Mouse (Mus musculus) stomach, embryonic 16.5 days (tissue): ENCODE data around the gene Them7. TPM values are rescaled to one million over a fixed set of nuclear protein-coding genes. Genes with fewer than 3 reads are reported as not detected.

ENCODE experiments used
- ATAC-seq: fragments of 200-750 bp; cut with Nextera tagmentation; 2 replicates; pipeline ENCODE4 v1.8.0; 2017; ENCODE audit warnings: moderate number of reproducible peaks, moderate TSS enrichment; ENCODE audit not compliant: insufficient read depth, low FRiP score
- H3K27ac ChIP-seq: fragments of 300-500 bp; sonication (generic); 2 replicates; pipeline ENCODE4 v1.5.1; 2014; ENCODE audit warnings: low read length
- H3K27me3 ChIP-seq: fragments of 300-500 bp; sonication (generic); 2 replicates; pipeline ENCODE4 v1.6.1; 2014; ENCODE audit warnings: low read length, control low read depth, mixed read lengths; ENCODE audit not compliant: control insufficient read depth, insufficient read depth
- H3K36me3 ChIP-seq: fragments of 300-500 bp; sonication (generic); 2 replicates; pipeline ENCODE4 v1.6.1; 2014; ENCODE audit warnings: low read length; ENCODE audit not compliant: control insufficient read depth, insufficient read depth
- H3K4me1 ChIP-seq: fragments of 300-500 bp; sonication (generic); 2 replicates; pipeline ENCODE4 v1.6.1; 2014; ENCODE audit warnings: low read length, control low read depth, mixed read lengths; ENCODE audit not compliant: control insufficient read depth, insufficient read depth
- H3K4me2 ChIP-seq: fragments of 300-500 bp; sonication (generic); 2 replicates; pipeline ENCODE4 v1.6.1; 2014; ENCODE audit warnings: low read depth, low read length, mixed read lengths
- H3K4me3 ChIP-seq: fragments of 300-500 bp; sonication (generic); replicated peaks from 2 replicates; pipeline ENCODE4 v1.5.1; 2014; ENCODE audit warnings: mild to moderate bottlenecking, low read length
- H3K9ac ChIP-seq: fragments of 300-500 bp; sonication (generic); 2 replicates; pipeline ENCODE4 v1.6.1; 2014; ENCODE audit warnings: low read length
- H3K9me3 ChIP-seq: fragments of 300-500 bp; sonication (generic); replicated peaks from 2 replicates; pipeline ENCODE4 v1.6.1; 2016; ENCODE audit warnings: low read length, control low read depth; ENCODE audit not compliant: control insufficient read depth
- WGBS: fragments of 180-500 bp; shearing (Covaris S2); extraction: QIAGEN DNeasy Blood & Tissue Kit; methylation state at CpG from one replicate; pipeline ENCODE4 v1.1.7; 2014; 5-methylcytosine and 5-hydroxymethylcytosine counted together
- polyA plus RNA-seq: library from polyadenylated mRNA; unstranded; fragments of >200 nt; fragmentation: Nextera tagmentation; extraction: Ambion mirVana; gene quantifications from 2 replicates; pipeline ENCODE4 v1.2.1, GENCODE M21; 2015

Gene Them7
- polyA plus RNA-seq, 1 experiment from 2014 or later: 0.56 TPM

GRCm38 (mm10) chr2:105372156-105372555 lies 148.0 kb downstream of the Them7 start:
- Histone ChIP-seq H3K4me1 (no peaks in the 10 kb centered on the region), H3K4me2 (no peak overlapping the region), H3K4me3 (no peak overlapping the region), H3K9me3 (no peaks in the 10 kb centered on the region), H3K27ac (no peak overlapping the region), H3K36me3 (no peaks in the 10 kb centered on the region), H3K9ac (no peak overlapping the region), H3K27me3 (no peaks in the 10 kb centered on the region)
- 86% methylated on average over 6 of the region's 6 CpGs for WGBS
- no peak for ATAC-seq

- no peaks in the 10 kb centered on the region for H3K36me3 ChIP-seq
- no peaks in the 10 kb centered on the region for H3K4me1 ChIP-seq
- H3K9ac ChIP-seq: no peak overlapping the region
- peak; percentile 29; the same call in 1 of the 2 replicates for ATAC-seq
- 76% methylated on average over 5 of the region's 5 CpGs for WGBS
- H3K27me3 ChIP-seq: no peaks in the 10 kb centered on the region
- H3K4me2 ChIP-seq: no peak overlapping the region
- H3K27ac ChIP-seq: no peak overlapping the region
- H3K9me3 ChIP-seq: no peaks in the 10 kb centered on the region
- H3K4me3 ChIP-seq: no peak overlapping the region
Observed at GRCm38 (mm10) chr2:105372727-105373126, 148.6 kb downstream of the Them7 start.

- no peaks in the 10 kb centered on the region for H3K9me3 ChIP-seq
- no peak overlapping the region for H3K27ac ChIP-seq
- no peak overlapping the region for H3K9ac ChIP-seq
- H3K4me1 ChIP-seq: no peaks in the 10 kb centered on the region
- no peak overlapping the region for H3K4me2 ChIP-seq
- ATAC-seq: no peak
- WGBS: 87% methylated on average over 11 of the region's 11 CpGs
- H3K4me3 ChIP-seq: no peak overlapping the region
- no peaks in the 10 kb centered on the region for H3K27me3 ChIP-seq
- no peaks in the 10 kb centered on the region for H3K36me3 ChIP-seq
Observed at GRCm38 (mm10) chr2:105373658-105374057, 149.5 kb downstream of the Them7 start.

DNA sequence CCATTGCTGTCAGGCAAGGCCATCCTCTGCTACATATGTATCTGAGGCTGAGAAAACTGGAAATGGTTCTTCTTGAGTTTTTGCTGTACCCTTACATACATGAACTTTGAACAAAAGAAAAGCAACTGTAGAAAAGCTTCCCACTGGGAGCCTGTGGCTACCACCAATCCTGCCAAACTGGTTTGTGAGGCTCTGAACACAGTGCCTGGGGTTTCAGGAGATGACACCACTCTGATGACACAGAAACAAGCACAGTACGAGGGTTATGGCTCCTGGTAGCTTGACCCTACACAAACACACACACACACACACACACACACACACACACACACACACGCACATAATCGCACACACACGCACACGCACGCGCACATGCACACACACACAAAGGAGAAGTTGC lies 151.1 kb downstream of the Them7 start:
- no peak for ATAC-seq
- Histone ChIP-seq H3K4me1 (no peaks in the 10 kb centered on the region), H3K4me3 (no peak overlapping the region), H3K4me2 (no peak overlapping the region), H3K9ac (no peak overlapping the region), H3K27me3 (no peaks in the 10 kb centered on the region), H3K27ac (peak overlapping the region; percentile 10; the same call in 1 of the 2 replicates), H3K9me3 (no peaks in the 10 kb centered on the region), H3K36me3 (no peaks in the 10 kb centered on the region)
- WGBS: 79% methylated on average over 7 of the region's 7 CpGs

GRCm38 (mm10) chr2:105375705-105376104 lies 151.6 kb downstream of the Them7 start:
- Histone ChIP-seq H3K27me3 (no peaks in the 10 kb centered on the region), H3K27ac (no peak overlapping the region; the same call in 1 of the 2 replicates), H3K9ac (no peak overlapping the region), H3K4me1 (no peaks in the 10 kb centered on the region), H3K4me2 (no peak overlapping the region), H3K36me3 (no peaks in the 10 kb centered on the region), H3K4me3 (no peak overlapping the region), H3K9me3 (no peaks in the 10 kb centered on the region)
- no peak for ATAC-seq
- 65% methylated on average over 4 of the region's 4 CpGs for WGBS

GRCm38 (mm10) chr2:105379682-105380081 lies 155.6 kb downstream of the Them7 start:
- Histone ChIP-seq H3K27ac (0 out of 2 replicates have a peak overlapping the region, but pooled peaks have one; percentile 5), H3K4me3 (no peak overlapping the region), H3K4me2 (no peak overlapping the region), H3K4me1 (no peaks in the 10 kb centered on the region), H3K9me3 (no peaks in the 10 kb centered on the region), H3K9ac (no peak overlapping the region), H3K36me3 (no peaks in the 10 kb centered on the region), H3K27me3 (no peaks in the 10 kb centered on the region)
- ATAC-seq: no peak
- WGBS: 66% methylated on average over 1 of the region's 1 CpGs

DNA sequence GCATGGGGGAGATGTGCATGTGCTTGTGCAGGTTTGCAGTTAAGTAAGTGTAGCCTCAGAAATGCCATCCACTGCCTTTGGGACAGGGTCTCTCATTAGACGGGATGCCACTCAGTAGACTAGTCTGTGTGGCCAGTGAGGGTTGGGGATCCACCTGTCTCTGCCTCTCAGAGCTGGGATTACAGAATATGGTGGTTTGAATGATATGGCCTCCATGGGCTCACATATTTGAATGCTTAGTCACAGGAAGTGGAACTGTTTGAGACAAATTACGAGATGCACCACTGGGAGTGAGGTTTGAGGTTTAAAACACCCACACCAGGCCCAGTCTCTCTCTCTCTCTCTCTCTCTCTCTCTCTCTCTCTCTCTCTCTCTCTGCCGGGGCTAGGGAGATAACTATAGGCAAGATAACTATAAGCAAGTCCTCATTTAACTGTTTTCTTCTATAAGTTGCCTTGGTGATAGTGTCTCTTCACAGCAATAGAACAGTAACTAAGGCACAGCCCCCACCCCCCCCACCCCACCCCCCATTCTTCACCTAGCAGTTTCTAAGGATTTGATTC lies 156.7 kb downstream of the Them7 start:
- no peaks in the 10 kb centered on the region for H3K4me1 ChIP-seq
- 80% methylated on average over 3 of the region's 3 CpGs for WGBS
- H3K27ac ChIP-seq: no peak overlapping the region
- peaks cover 4% of the 10 kb centered on the region; the same call in 1 of the 2 replicates for H3K36me3 ChIP-seq
- H3K4me3 ChIP-seq: no peak overlapping the region
- no peaks in the 10 kb centered on the region for H3K9me3 ChIP-seq
- no peak overlapping the region for H3K4me2 ChIP-seq
- no peaks in the 10 kb centered on the region for H3K27me3 ChIP-seq
- ATAC-seq: no peak
- no peak overlapping the region for H3K9ac ChIP-seq

GRCm38 (mm10) chr2:105383063-105383462 lies 158.9 kb downstream of the Them7 start:
- no peaks in the 10 kb centered on the region for H3K27me3 ChIP-seq
- no peak for ATAC-seq
- H3K27ac ChIP-seq: no peak overlapping the region
- 81% methylated on average over 8 of the region's 8 CpGs for WGBS
- H3K36me3 ChIP-seq: peaks cover 10% of the 10 kb centered on the region; the same call in 1 of the 2 replicates
- H3K4me2 ChIP-seq: no peak overlapping the region
- H3K4me3 ChIP-seq: no peak overlapping the region
- no peaks in the 10 kb centered on the region for H3K4me1 ChIP-seq
- H3K9me3 ChIP-seq: no peaks in the 10 kb centered on the region
- H3K9ac ChIP-seq: no peak overlapping the region

- Histone ChIP-seq H3K27me3 (no peaks in the 10 kb centered on the region), H3K4me2 (no peak overlapping the region), H3K4me1 (no peaks in the 10 kb centered on the region), H3K9me3 (no peaks in the 10 kb centered on the region), H3K4me3 (no peak overlapping the region), H3K27ac (no peak overlapping the region), H3K36me3 (peaks cover 14% of the 10 kb centered on the region), H3K9ac (no peak overlapping the region)
- WGBS: 79% methylated on average over 3 of the region's 3 CpGs
- no peak for ATAC-seq
Observed at GRCm38 (mm10) chr2:105384998-105385397, 160.9 kb downstream of the Them7 start.
